Mouse (Mus musculus): ENCODE data around the gene Rhoq.

Rhoq gene

GRCm38 (mm10) chr17:86962894-86963585 is at the start of gene Rhoq:
TSS of gene Rhoq (plus strand) at chr17:86963082.
- peak; percentile 90 for DNase-seq (ENCODE audit: low spot score)

- DNase-seq (ENCODE audit: low spot score): no peak
These were observed 47.3 kb upstream of the Rhoq start for GRCm38 (mm10) chr17:86915540-86915939.

GRCm38 (mm10) chr17:86917048-86917447 is 45.8 kb upstream of the Rhoq start, which contains the start of gene Tmem247:
TSS of gene Tmem247 (plus strand) at chr17:86917348.
- DNase-seq (ENCODE audit: low spot score): no peak

GRCm38 (mm10) chr17:86918786-86919185 is 44.1 kb upstream of the Rhoq start:
- no peak for DNase-seq (ENCODE audit: low spot score)

GRCm38 (mm10) chr17:86919729-86920128 is 43.2 kb upstream of the Rhoq start:
- no peak for DNase-seq (ENCODE audit: low spot score)

GRCm38 (mm10) chr17:86924679-86925078 is 38.2 kb upstream of the Rhoq start:
- DNase-seq (ENCODE audit: low spot score): no peak

- no peak for DNase-seq (ENCODE audit: low spot score)
These were observed 36.0 kb upstream of the Rhoq start for GRCm38 (mm10) chr17:86926836-86927235.

GRCm38 (mm10) chr17:86929355-86929754 is 33.5 kb upstream of the Rhoq start:
- DNase-seq (ENCODE audit: low spot score): no peak

GRCm38 (mm10) chr17:86929981-86930380 is 32.9 kb upstream of the Rhoq start:
- DNase-seq (ENCODE audit: low spot score): no peak

- no peak for DNase-seq (ENCODE audit: low spot score)
These were observed 30.0 kb upstream of the Rhoq start for GRCm38 (mm10) chr17:86932896-86933295.

GRCm38 (mm10) chr17:86937064-86937463 is 25.8 kb upstream of the Rhoq start:
- DNase-seq (ENCODE audit: low spot score): no peak

- DNase-seq (ENCODE audit: low spot score): peak; percentile 70
These were observed 25.3 kb upstream of the Rhoq start for GRCm38 (mm10) chr17:86937497-86938155.

- no peak for DNase-seq (ENCODE audit: low spot score)
These were observed 24.2 kb upstream of the Rhoq start for GRCm38 (mm10) chr17:86938683-86939082.

- no peak for DNase-seq (ENCODE audit: low spot score)
These were observed 20.8 kb upstream of the Rhoq start for GRCm38 (mm10) chr17:86942112-86942511.

GRCm38 (mm10) chr17:86943158-86943557 is 19.7 kb upstream of the Rhoq start:
- DNase-seq (ENCODE audit: low spot score): no peak

- DNase-seq (ENCODE audit: low spot score): no peak
These were observed 16.8 kb upstream of the Rhoq start for GRCm38 (mm10) chr17:86946078-86946477.

- DNase-seq (ENCODE audit: low spot score): no peak
These were observed 14.8 kb upstream of the Rhoq start, which contains the start of gene Atp6v1e2 for GRCm38 (mm10) chr17:86947840-86948796. TSS of gene Atp6v1e2 (minus strand) at chr17:86947897.

GRCm38 (mm10) chr17:86948801-86949200 is 14.1 kb upstream of the Rhoq start:
- DNase-seq (ENCODE audit: low spot score): no peak

- no peak for DNase-seq (ENCODE audit: low spot score)
These were observed 5.6 kb upstream of the Rhoq start for GRCm38 (mm10) chr17:86957239-86957638.

GRCm38 (mm10) chr17:86957968-86958367 is 4.9 kb upstream of the Rhoq start:
- DNase-seq (ENCODE audit: low spot score): no peak

- no peak for DNase-seq (ENCODE audit: low spot score)
These were observed 1.5 kb upstream of the Rhoq start for GRCm38 (mm10) chr17:86961301-86961841.

- DNase-seq (ENCODE audit: low spot score): peak; percentile 74
These were observed 487 bp upstream of the Rhoq start for GRCm38 (mm10) chr17:86962297-86962893.

Measured in yolk sac, embryonic 10.5 days (tissue).